Mouse (Mus musculus): ENCODE data around the gene Exoc2.
A peak's percentile ranks its signal among the peaks of the same experiment; 100 is the strongest.

Gene Exoc2

DNA sequence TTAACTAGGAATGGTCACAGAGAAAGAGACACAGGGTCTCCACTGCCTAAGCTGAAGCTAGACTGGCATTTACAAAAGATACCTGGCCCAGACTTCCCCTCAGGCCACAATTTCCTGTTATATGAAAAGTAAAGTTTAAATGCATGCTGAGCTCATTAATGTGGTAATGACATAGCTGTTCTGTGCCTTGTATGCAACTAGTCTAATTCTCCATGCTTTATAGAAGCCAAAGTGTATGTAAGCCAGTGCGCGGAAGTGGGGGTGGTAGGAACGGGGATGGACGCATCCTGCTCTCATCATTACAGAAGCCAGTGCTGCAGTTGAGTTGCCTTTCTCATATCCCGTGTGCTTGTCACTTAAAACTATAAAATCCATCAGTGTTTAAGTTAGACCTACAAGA, 156.5 kb downstream of the Exoc2 start:
- DNase-seq: peak in 1 of 2 experiments; percentile 48

DNA sequence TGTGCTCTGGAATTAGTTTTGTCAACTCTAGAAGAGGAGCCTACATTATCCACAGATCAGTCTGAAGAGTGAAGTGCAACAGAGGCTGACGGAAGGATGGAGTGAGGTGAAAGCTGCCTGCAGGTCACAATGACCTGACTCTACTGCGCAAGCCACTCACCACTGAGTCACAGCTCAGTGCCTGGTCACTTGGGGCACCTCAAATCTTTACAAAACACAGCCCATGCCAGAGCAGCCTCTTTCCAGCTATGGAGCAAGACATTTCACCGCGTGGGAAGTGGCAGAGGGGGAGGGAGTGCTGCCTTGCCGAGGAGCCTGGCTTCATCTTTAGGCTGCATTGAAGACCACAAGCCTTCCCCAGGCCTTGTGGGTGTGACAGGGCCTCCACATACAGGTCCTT, 159.6 kb downstream of the Exoc2 start:
- no peak for DNase-seq

DNA sequence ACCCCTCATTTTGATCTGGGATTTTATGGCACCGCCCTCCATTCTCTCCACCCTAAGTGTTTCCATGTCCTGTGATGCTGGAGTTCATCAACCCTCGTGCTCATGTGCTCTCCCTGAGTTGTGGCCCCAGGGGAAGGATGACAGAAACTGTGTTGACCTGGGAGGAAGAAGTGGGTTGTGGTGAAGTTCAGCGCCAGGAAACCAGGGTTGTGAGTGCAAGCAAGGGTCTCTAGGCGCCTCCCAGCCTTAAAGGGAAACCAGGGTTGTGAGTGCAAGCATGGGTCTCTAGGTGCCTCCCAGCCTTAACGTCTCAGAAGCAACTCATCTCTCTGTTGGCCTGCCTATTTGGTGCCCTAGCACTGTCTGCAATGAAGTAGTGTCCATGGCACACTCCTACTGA, 160.4 kb downstream of the Exoc2 start:
- peak in 1 of 2 experiments; percentile 42 for DNase-seq

DNA sequence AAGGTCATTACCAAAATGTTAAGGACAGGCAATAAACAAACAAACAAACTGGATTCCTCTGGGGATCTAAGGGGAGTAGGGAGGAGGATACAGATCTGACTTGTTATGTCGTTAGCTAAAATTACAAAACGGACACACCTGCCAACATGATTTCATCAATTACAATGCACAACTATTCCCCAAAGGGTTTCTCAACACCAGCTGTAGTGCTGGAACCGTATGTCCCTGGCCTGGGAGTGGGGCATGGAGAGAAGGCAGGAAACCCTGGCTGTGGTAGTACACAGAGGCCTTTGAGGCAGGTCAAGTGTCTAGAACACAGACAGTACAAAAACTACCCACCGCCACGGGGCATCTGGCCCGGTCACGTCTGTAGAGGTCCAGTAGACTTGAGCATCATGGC, 164.7 kb downstream of the Exoc2 start:
- DNase-seq: no peak

DNA sequence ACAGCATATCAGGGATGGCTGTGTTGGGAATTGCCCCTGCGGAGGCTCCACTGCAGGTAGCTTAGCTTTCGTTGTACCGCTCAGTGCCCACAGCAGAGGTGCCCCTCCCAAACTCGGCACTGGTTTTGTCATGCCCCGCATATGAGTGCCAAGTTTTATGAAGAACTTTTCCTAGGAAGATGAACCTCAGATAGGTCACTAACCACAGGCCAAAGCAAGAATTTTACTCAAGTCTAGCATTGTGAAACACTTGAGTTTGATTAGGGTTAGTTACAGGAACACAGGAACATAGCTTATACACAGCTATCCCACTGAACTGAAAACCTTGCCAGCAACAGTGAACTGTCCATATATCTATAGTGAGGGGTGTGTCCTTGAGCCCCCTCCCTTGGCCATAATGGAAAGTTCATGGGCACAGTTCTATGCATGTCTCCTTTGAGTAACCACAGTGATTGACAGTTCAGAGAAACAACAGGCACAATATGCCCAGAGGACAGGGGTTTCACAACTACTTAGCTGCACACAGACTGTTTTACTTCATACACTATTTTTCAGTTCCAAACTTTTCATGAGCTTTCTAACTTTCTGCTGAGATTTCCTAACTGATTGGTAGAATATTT, 171.4 kb downstream of the Exoc2 start:
- no peak for DNase-seq

DNA sequence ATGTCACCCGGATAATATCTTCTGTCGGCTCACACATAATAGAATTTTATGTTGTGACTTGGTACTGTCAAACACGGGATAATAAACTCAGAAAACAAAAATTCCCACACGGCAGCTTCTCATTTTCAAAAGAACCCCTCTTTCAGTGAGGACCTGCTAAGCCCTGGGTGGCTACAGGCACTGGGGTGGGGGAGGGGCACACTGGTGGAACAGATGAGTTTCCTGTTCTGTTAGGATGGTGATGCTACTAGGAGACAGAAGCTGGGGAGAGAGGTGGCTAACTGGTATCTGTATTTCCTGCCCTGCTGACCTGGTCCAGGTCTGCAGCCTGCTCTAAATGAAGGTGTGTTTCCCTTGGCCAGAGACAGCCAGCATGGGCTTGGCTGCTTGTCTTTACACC, 172.0 kb downstream of the Exoc2 start:
- peak; percentile 53 to 72 for DNase-seq

DNA sequence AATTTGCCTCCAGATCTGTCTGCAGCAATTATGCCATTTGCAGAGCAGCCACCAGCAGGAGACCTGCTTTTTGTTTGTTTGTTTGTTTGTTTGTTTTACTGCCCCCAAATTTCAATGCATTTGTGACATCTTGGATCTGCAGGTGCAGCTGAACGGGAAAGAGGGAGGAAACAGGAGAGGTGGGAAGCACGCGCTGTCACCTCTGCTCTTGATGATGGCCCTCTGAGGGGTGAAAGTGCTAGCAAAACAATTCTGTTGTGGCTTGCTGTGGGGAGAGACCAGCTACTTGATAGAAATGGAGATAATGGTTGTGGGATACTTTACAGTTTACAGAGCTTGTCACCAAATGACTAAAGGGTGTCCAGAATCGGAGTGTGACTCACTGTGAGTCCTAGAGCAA, 177.9 kb downstream of the Exoc2 start:
- DNase-seq: no peak

DNA sequence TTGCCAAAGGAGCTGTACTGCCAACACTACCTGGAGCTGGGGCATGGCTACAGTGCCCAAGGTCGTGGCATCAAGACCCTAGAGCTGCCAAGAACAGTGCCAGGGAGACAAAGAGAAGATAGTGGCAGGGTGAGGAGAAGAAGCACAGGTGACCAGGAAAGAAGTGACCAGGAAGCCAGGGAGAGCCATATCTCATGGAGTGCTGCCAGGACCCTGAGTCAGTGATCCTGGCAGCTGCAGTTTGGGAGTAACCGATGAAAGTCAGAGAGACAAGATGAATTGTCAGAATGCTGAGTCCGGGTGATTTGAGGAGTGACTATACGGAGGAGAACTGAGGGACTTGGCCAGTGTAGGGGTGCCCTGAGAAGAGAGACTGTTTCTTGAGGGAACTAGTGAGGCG, 180.3 kb downstream of the Exoc2 start:
- no peak for DNase-seq

DNA sequence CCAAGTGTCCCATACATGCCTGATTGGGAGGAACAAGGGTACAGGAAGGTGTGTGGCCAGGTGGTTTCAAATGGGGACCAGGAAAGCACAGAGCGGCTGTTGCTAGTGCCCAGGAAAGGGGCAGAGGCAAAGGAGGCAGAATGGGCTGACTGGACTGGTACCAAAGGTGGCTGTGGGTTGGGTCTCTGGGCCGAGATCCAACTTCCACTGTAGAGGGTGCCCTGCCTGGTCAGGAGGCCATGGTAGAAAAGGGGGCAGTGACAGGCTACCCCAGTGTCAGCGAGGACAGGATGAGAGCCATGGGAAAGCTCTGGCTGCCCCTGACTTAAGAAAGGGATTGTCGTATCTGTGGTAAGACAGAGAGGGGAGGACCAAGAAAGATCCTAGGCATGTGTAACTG, 180.7 kb downstream of the Exoc2 start:
- DNase-seq: no peak

DNA sequence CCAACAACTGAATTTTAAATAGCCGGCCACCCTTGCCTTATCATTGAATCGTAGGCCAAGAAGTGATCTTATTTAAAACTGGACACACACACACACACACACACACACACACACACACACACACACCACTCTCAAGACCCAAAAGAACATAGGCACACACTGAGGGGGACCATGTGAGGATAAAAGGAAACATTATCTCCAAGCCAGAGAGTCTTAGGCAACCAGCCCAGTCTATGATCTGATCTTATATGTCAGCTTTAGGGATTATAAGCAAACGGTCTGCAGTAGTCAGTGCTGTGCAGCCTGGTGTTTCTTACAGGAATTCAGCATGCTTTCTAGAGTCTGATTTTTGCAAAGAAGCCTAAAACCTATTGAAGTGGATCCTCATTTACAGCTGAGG, 181.2 kb downstream of the Exoc2 start:
- DNase-seq: no peak

DNA sequence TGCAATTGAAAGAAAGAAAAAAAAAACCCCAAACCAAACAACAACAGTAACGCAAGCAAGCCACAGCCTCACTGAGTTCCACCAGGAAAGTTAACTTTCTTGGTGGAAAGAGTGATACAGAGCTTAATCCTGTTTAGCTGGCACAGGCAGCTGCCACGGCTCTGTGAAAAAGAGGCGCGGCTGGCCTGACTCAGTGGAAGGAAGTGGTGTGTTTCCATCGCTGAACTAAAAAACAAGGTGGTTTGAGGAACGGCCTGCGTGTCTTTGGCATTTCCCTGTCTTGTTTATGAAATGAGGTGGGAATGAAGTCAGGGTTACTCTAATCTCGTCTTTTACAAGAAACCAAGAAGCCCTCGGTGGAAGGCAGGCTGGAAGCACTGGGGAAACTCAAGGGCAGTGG, 181.6 kb downstream of the Exoc2 start:
- peak; percentile 55 to 72 for DNase-seq

DNA sequence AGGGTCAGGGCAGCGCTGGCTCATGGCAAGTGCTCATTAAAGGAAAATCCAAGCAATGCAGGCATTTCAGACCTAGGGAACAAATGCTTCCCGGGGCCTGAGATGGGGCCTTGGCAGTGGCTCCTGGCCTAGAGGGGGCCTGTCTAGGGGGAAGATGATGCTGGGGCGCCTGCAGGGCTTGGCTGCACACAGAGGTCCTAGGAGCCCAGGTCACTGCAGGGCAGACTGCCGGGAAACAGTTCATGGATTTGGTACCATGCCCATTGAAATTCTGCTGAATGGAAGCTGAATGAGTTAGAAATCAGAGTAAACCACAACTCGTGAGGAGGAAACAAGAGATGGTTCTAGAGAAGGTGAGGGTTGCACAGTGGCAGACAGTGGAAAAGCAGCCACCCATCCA, 183.9 kb downstream of the Exoc2 start:
- DNase-seq: no peak

DNA sequence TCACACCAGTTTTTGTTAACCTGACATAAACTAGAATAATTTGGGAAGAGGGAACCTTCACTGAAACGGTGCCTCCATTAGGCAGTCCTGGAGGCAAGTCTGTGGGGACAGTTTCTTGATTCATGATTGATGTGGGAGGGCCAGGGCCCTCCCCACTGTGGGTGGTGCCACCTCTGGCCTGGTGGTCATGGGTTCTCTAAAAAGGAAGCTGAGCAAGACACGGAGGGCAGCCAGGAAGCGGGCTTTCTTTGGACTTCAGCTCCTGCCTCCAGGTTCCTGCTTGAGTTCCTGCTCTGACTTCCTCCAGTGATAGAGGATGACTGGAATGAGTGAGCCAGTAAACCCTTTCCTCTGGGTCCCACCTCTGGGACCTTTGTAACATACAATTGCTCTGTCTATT, 185.5 kb downstream of the Exoc2 start:
- no peak for DNase-seq

DNA sequence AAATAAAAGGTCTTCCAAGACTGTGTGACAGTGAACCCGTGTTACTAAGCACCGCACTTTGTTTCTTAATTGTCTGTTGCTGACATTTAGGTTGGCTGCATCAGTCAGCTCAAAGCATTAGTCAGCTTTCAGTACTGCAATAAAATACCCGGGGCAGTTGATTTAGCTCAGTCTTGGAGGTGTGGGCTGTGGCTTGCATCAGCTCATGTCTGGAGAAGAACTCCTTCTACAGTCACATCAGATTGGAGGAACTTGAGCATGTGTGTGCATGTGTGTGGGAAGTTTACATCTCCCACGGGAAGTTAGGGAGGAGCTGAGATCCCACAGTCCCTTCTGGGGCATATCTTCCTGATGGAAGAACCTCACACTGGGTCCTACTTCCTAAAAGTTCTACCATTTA, 185.9 kb downstream of the Exoc2 start:
- DNase-seq: no peak

DNA sequence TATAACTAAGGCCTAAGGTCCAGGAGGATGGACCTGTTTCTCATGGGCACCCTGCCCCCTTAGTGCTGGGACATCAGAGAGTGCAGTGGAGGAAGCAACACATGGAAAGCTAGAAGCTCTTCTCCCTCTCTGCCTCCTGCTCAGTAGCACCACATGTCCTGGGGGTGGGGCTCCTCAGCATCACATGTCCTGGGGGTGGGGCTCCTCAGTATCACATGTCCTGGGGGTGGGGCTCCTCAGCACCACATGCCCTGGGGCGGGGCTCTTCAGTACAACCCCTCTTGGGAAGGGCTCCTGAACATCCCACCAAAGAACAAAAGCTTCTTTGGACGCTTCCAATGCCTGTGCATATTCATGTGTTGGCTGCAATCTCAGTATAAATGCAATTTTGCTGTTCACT, 186.3 kb downstream of the Exoc2 start:
- no peak for DNase-seq

DNA sequence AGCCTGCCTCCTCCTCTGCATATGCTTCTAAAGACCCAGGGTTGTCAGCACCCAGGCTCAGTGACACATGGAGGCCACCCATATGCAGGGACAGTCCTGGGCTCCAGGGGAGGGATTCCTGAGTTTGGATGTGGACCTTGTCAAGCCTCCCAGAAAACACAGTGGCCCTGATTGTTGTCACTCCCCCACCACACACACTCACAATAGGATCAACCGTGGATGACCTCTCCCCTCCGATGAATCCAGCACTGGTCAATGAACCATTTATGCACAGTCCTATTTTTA, 186.9 kb downstream of the Exoc2 start:
- DNase-seq: no peak

DNA sequence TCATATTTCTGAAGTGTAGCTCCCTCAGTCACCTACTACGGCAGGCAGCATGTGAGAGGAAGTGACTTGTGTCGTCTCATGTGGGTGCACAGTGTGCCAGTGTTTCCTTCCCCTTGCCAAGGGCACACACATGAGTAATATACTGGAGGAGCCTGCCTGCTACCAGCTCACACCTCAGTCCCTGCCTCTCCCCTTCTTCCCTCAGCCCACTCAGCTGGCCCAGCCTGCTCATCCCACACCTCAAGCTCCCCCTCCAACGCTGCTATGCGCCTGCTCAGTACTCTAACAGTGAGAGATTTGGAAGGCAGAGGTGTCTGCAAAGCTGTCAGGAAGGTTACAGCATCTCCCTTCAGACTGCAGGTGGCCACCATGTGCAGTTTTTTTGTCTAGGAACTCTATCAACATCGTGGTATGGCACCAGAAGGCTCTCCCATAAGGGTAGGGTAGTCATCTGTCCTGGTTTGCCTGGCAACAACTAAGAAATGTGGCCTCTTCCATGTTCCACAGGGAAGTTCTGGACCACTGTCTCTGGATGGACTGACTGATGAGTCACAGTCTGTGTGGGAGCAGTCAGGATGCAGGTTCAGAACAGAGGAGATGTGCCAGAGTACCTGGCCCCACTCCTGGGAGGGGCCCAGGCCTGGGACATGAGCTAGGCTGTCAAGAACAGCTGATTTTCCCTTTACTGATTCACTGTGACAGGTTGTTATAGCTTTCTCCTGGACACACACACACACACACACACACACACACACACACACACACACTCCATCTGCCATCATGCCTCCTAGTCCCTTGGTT, 187.5 kb downstream of the Exoc2 start:
- peak; percentile 68 to 73 for DNase-seq

DNA sequence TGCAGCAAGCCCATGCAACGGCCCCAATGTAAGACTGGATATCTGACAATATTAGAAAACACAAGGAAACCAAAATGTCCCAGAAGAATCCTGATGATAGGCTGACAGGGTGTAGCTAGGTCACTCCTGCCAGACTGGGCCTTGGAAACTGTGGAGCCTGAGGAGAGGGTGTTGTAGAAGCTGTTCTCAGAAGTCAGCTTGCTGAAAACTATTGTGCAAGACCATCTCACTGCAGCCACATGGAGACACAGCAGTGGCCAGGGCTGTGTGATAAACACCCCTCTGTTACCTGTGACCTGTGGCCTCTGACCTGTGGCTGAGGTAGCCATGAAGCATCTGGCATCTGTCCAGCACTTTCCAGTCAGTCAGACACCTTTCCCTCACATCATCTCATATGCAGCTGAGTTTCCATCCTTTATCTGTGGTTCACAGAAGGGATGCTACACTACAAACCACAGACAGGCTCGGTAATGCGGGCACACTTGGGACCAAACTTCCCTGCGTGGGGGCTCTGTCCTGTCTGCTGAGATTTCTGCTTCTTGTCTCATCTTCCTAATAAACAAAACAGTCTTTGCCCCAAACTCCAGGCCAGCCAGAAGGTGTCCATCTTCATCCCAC, 188.4 kb downstream of the Exoc2 start:
- no peak for DNase-seq

DNA sequence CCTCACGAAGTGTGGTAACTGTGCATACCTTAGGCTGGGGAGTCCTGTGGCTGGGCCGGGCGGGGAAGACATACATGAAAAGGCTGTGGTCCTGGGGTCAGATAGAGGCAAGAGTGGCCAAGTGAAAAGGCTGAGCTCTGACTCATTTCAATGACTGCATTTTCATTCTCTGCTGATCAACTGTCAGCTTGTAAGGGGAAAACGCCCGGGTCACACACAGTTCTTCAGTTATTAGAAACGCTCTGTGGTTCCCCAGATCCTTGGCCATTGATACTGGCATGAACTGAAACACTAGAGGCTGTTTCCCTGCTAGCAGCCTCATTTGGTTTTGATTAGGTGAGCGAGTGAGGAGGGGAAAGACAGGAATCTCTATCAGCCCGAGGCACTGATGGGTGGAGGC, 191.5 kb downstream of the Exoc2 start:
- DNase-seq: no peak

DNA sequence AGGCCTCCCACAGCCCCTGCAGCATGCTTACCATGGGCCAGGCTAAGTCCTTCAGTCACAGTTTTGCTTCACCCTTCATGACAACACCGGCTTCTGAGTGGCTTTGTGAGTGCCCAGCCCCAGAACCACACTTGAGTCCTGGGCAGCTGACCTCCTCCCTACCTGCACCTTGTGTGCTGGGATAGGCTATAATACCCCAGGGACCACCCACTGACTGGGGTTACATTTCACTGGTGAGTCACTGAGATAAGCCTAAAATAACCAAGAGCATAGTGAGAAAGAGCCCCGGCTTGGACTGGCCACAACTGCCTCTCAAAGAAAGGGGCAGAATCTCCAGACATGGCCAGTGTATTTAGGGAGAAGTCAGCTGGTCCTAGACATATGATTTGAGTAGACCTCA, 192.0 kb downstream of the Exoc2 start:
- DNase-seq: no peak

DNA sequence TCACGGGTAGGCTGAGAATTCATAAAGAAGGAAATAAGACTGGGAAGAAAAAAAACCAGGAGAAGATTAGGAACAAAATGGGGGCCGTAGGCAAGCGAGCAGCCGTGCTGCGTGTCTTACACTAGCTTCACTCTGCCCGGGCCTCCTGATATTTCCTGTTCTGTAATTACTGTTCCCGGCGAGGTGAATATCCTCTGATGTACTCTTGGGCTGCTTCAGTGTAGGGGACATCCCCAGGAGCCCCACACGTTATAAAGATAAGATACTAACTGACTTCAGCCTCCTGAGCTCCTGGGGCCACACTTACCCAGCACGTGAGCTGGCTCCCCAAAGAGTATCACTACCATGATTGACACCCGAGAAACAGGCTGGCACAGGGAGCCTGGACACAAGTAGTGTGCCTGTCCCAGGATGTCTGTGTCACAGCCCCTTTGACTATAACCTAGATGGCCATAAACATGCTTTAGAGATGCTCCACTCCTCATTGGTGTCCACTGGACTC, 196.2 kb downstream of the Exoc2 start:
- DNase-seq: no peak

DNA sequence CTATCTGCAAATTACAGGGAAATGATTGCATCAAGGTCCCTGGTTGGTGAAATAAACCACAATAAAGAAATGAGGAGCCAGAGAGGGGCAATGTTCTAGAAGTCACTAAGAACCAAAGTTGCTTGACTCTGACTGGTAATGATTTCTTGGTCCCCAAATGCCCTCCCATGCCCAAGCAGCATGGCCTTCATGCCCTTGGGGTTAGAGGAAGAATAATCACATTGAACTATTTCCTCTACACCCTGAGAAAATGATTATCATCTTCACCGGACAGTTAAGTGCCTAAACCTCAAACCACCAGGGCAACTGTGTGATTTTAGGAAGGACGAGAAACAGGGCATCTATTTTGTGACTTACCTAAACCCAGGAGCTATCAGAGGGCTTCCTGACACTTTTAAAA, 197.9 kb downstream of the Exoc2 start:
- DNase-seq: no peak

DNA sequence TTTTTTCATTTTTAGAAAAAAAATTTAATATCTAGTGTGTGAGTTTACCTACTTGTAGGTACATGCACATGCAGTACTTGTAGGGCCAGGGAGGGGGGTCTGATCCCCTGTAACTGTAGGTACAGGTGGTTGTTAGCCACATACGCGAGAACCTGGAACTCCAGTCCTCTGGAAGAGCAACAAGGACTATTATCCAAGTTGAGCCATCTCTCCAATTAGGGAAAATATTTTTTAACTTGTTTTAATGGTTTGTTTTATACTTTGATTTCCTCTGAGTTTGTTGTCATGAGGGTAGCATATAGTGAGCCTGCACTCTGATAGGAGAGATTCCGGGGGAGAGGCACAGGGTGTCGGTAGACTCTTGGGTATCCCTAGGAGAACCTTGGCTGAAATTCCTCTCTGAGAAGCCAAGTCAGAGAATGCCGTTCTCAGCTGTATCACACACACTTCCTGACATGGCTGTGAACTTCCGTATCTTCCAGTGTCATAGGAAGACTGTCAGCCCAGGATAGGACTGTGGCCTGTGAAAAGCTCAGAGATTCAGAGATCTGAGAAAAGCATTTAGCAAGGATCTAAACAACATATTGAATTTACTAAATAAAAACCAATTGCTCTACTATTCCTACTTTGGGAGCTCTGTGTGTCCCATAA, 206.3 kb downstream of the Exoc2 start:
- DNase-seq: no peak
